Comparison of ENCODE assay signal across 13 mouse cellular contexts in genomic region chr2:148188865-148189264, GRCm38 (mm10).
DNase-seq lines count a peak whose midpoint lies in the region; ATAC-seq and TF ChIP-seq lines count a peak whose summit lies in the region.
"Had no signal": no experiment of that assay in that cellular context is flagged by ENCODE, and none has a peak within 500 bp of the region (broad histone marks: within the 10 kb centered on the region; RNA-seq: fewer than 3 reads in every experiment).

No protein-coding gene starts in this region.

- WGBS in hindbrain, postnatal 0 days = 52% methylated on average over 2 of the region's 2 CpGs
- WGBS in hindbrain, embryonic 16.5 days = 72% methylated on average over 2 of the region's 2 CpGs
- 87% methylated on average over 2 of the region's 2 CpGs for WGBS in midbrain, embryonic 11.5 days
- 85% methylated on average over 2 of the region's 2 CpGs for WGBS in midbrain, embryonic 15.5 days
- 13% methylated on average over 2 of the region's 2 CpGs for WGBS in heart, embryonic 16.5 days

- H3K4me3 ChIP-seq in hindbrain, postnatal 0 days (ENCODE audit: low read length) = no peak overlapping the region
- H3K4me3 ChIP-seq in hindbrain, embryonic 16.5 days (ENCODE audit: low read length) = no peak overlapping the region
- no peak overlapping the region for H3K4me3 ChIP-seq in midbrain, embryonic 11.5 days (ENCODE audit: low read depth, low read length)
- no peak overlapping the region for H3K4me3 ChIP-seq in midbrain, embryonic 15.5 days
- H3K4me3 ChIP-seq in heart, embryonic 16.5 days (ENCODE audit: low read length) = no peak overlapping the region
- H3K4me3 ChIP-seq: hindbrain, embryonic 13.5 days; layer of hippocampus, adult 2 months; liver, embryonic 12.5 days had no signal

- DNase-seq in hindbrain, postnatal 0 days (ENCODE audit: low spot score) = peak; percentile 8
- DNase-seq in midbrain, embryonic 11.5 days (ENCODE audit: low spot score, missing footprints) = peak; percentile 44
- DNase-seq in kidney, postnatal 4 days = peak; percentile 9 to 31
- DNase-seq in adrenal gland, postnatal 10 days = no peak
- no peak for DNase-seq in adrenal gland, adult 8-10 months
- DNase-seq: right cerebral cortex, postnatal 14 days had no signal

- H3K27me3 ChIP-seq in hindbrain, postnatal 0 days (ENCODE audit: insufficient read depth, low read length) = no peaks in the 10 kb centered on the region
- H3K27me3 ChIP-seq in hindbrain, embryonic 16.5 days (replicated peaks; ENCODE audit: control insufficient read depth, insufficient read depth, low read length) = no peaks in the 10 kb centered on the region
- no peaks in the 10 kb centered on the region for H3K27me3 ChIP-seq in midbrain, embryonic 11.5 days (ENCODE audit: control insufficient read depth, insufficient read depth, low read length)
- no peaks in the 10 kb centered on the region for H3K27me3 ChIP-seq in midbrain, embryonic 15.5 days (replicated peaks)
- peaks cover 8% of the 10 kb centered on the region; the same call in 1 of the 2 replicates for H3K27me3 ChIP-seq in heart, embryonic 16.5 days (ENCODE audit: control insufficient read depth, insufficient read depth, low read length)
- H3K27me3 ChIP-seq: liver, embryonic 12.5 days had no signal

- no peak overlapping the region for H3K4me2 ChIP-seq in hindbrain, postnatal 0 days (ENCODE audit: low read depth, low read length)
- H3K4me2 ChIP-seq in hindbrain, embryonic 16.5 days (ENCODE audit: low read length) = no peak overlapping the region
- H3K4me2 ChIP-seq in midbrain, embryonic 11.5 days = no peak overlapping the region
- no peak overlapping the region for H3K4me2 ChIP-seq in midbrain, embryonic 15.5 days
- H3K4me2 ChIP-seq in heart, embryonic 16.5 days (ENCODE audit: low read depth, low read length) = no peak overlapping the region
- H3K4me2 ChIP-seq: hindbrain, embryonic 13.5 days; liver, embryonic 12.5 days had no signal

- H3K27ac ChIP-seq in hindbrain, postnatal 0 days = no peak overlapping the region
- no peak overlapping the region for H3K27ac ChIP-seq in hindbrain, embryonic 16.5 days (ENCODE audit: low read depth, low read length)
- no peak overlapping the region for H3K27ac ChIP-seq in midbrain, embryonic 11.5 days (ENCODE audit: low read depth, low read length)
- H3K27ac ChIP-seq in midbrain, embryonic 15.5 days = no peak overlapping the region
- no peak overlapping the region for H3K27ac ChIP-seq in heart, embryonic 16.5 days (ENCODE audit: low read length)
- H3K27ac ChIP-seq: hindbrain, embryonic 13.5 days; layer of hippocampus, adult 2 months; liver, embryonic 12.5 days had no signal

- no peaks in the 10 kb centered on the region for H3K9me3 ChIP-seq in hindbrain, postnatal 0 days (ENCODE audit: low read length)
- H3K9me3 ChIP-seq in hindbrain, embryonic 16.5 days (ENCODE audit: control insufficient read depth, low read length) = no peaks in the 10 kb centered on the region
- H3K9me3 ChIP-seq in midbrain, embryonic 11.5 days (ENCODE audit: control insufficient read depth, low read length) = no peaks in the 10 kb centered on the region
- H3K9me3 ChIP-seq in midbrain, embryonic 15.5 days = no peaks in the 10 kb centered on the region
- H3K9me3 ChIP-seq in heart, embryonic 16.5 days (replicated peaks; ENCODE audit: control insufficient read depth, low read length) = no peaks in the 10 kb centered on the region
- H3K9me3 ChIP-seq: hindbrain, embryonic 13.5 days; liver, embryonic 12.5 days had no signal

- no peak for TF ChIP-seq CTCF in hindbrain, postnatal 0 days (IDR thresholded peaks at IDR 0.05; ENCODE audit: low read depth)

- H3K9ac ChIP-seq in hindbrain, postnatal 0 days (replicated peaks; ENCODE audit: low read length) = no peak overlapping the region
- no peak overlapping the region for H3K9ac ChIP-seq in hindbrain, embryonic 16.5 days (ENCODE audit: low read depth, low read length)
- no peak overlapping the region for H3K9ac ChIP-seq in midbrain, embryonic 11.5 days (ENCODE audit: low read length)
- H3K9ac ChIP-seq in midbrain, embryonic 15.5 days = no peak overlapping the region
- no peak overlapping the region for H3K9ac ChIP-seq in heart, embryonic 16.5 days (ENCODE audit: low read length)
- H3K9ac ChIP-seq: hindbrain, embryonic 13.5 days; liver, embryonic 12.5 days had no signal

- H3K36me3 ChIP-seq in hindbrain, postnatal 0 days (ENCODE audit: insufficient read depth, low read length) = no peaks in the 10 kb centered on the region
- no peaks in the 10 kb centered on the region for H3K36me3 ChIP-seq in hindbrain, embryonic 16.5 days (ENCODE audit: control insufficient read depth, insufficient read depth, low read length)
- H3K36me3 ChIP-seq in midbrain, embryonic 11.5 days (ENCODE audit: control insufficient read depth, insufficient read depth, low read length) = no peaks in the 10 kb centered on the region
- H3K36me3 ChIP-seq in midbrain, embryonic 15.5 days (replicated peaks) = no peaks in the 10 kb centered on the region
- H3K36me3 ChIP-seq in heart, embryonic 16.5 days (ENCODE audit: control insufficient read depth, insufficient read depth) = no peaks in the 10 kb centered on the region
- H3K36me3 ChIP-seq: hindbrain, embryonic 13.5 days; liver, embryonic 12.5 days had no signal

- H3K4me1 ChIP-seq in hindbrain, postnatal 0 days (ENCODE audit: insufficient read depth, low read length) = no peaks in the 10 kb centered on the region
- H3K4me1 ChIP-seq in hindbrain, embryonic 16.5 days (ENCODE audit: control insufficient read depth, insufficient read depth, low read depth, low read length) = no peaks in the 10 kb centered on the region
- no peaks in the 10 kb centered on the region for H3K4me1 ChIP-seq in midbrain, embryonic 11.5 days (ENCODE audit: control insufficient read depth, insufficient read depth, low read length)
- no peaks in the 10 kb centered on the region for H3K4me1 ChIP-seq in midbrain, embryonic 15.5 days
- H3K4me1 ChIP-seq in heart, embryonic 16.5 days (ENCODE audit: control insufficient read depth, insufficient read depth, low read length) = peaks cover 20% of the 10 kb centered on the region
- H3K4me1 ChIP-seq: hindbrain, embryonic 13.5 days; liver, embryonic 12.5 days had no signal

- ATAC-seq in hindbrain, postnatal 0 days = no peak
- ATAC-seq in hindbrain, embryonic 16.5 days = no peak
- no peak for ATAC-seq in midbrain, embryonic 11.5 days (ENCODE audit: low FRiP score)
- no peak for ATAC-seq in midbrain, embryonic 15.5 days (replicated peaks)
- peak; percentile 61 for ATAC-seq in heart, embryonic 16.5 days (replicated peaks; ENCODE audit: extremely low read depth, insufficient read depth, low FRiP score)
- ATAC-seq: CD4-positive, CD25-positive, alpha-beta regulatory T cell, adult 4 months; liver, embryonic 12.5 days had no signal

Comparison
In these comparisons a context has a peak if more than half of its experiments do, and no peak if none do; other contexts are left out.
1. DNase-seq: peak in hindbrain, postnatal 0 days (single experiment), midbrain, embryonic 11.5 days (single experiment) and kidney, postnatal 4 days (2 of 2); none in adrenal gland, postnatal 10 days (single experiment) and adrenal gland, adult 8-10 months (single experiment).